Mouse (Mus musculus) mature B cell (primary cell): Measurements from ENCODE around the gene Nptx1.

Experiments
- in situ Hi-C: fragments of 300-500 bp; cut with MboI; formaldehyde crosslinking; loops from 2 replicates; pipeline ENCODE4 v1.14.3; 2019

The Nptx1 gene

GRCm38 (mm10) chr11:119522779-119523178 is 24.8 kb downstream of the Nptx1 start:
- in situ Hi-C loops, result no loop called here

- in situ Hi-C loops, result no loop called here
Observed at GRCm38 (mm10) chr11:119521920-119522710, 25.4 kb downstream of the Nptx1 start.

- in situ Hi-C loops, result no loop called here
Observed at GRCm38 (mm10) chr11:119520713-119521063, 26.9 kb downstream of the Nptx1 start.

GRCm38 (mm10) chr11:119520005-119520712 is 27.4 kb downstream of the Nptx1 start:
- in situ Hi-C loops, result no loop called here

GRCm38 (mm10) chr11:119519387-119519786 is 28.2 kb downstream of the Nptx1 start:
- in situ Hi-C loops, result no loop called here

- in situ Hi-C loops, result no loop called here
Observed at GRCm38 (mm10) chr11:119516677-119517361, 30.7 kb downstream of the Nptx1 start.

- in situ Hi-C loops, result no loop called here
Observed at GRCm38 (mm10) chr11:119515823-119516676, 31.5 kb downstream of the Nptx1 start.

- in situ Hi-C loops, result no loop called here
Observed at GRCm38 (mm10) chr11:119514967-119515636, 32.5 kb downstream of the Nptx1 start.

- in situ Hi-C loops, result no loop called here
Observed at GRCm38 (mm10) chr11:119514108-119514860, 33.3 kb downstream of the Nptx1 start.

- in situ Hi-C loops, result no loop called here
Observed at GRCm38 (mm10) chr11:119513038-119513659, 34.4 kb downstream of the Nptx1 start.

GRCm38 (mm10) chr11:119509165-119509776 is 38.3 kb downstream of the Nptx1 start:
- in situ Hi-C loops, result loop anchor here (10.0 kb wide), 1 partner anchor 106 kb away; no protein-coding TSS in a partner anchor

GRCm38 (mm10) chr11:119507772-119508171 is 39.8 kb downstream of the Nptx1 start:
- in situ Hi-C loops, result loop anchor here (10.0 kb wide), 1 partner anchor 107 kb away; no protein-coding TSS in a partner anchor

- in situ Hi-C loops, result loop anchor here (10.0 kb wide), 1 partner anchor 108 kb away; no protein-coding TSS in a partner anchor
Observed at GRCm38 (mm10) chr11:119506386-119506785, 41.2 kb downstream of the Nptx1 start.

GRCm38 (mm10) chr11:119503675-119504074 is 43.9 kb downstream of the Nptx1 start:
- in situ Hi-C loops, result loop anchor here (10.0 kb wide), 1 partner anchor 111 kb away; no protein-coding TSS in a partner anchor

GRCm38 (mm10) chr11:119500011-119500410 is 47.5 kb downstream of the Nptx1 start:
- in situ Hi-C loops, result loop anchor here (10.0 kb wide), 1 partner anchor 115 kb away; no protein-coding TSS in a partner anchor

- in situ Hi-C loops, result loop anchor here (10.0 kb wide), 1 partner anchor 406 kb away; no protein-coding TSS in a partner anchor
Observed at GRCm38 (mm10) chr11:119499297-119499696, 48.3 kb downstream of the Nptx1 start.

- in situ Hi-C loops, result loop anchor here (10.0 kb wide), 1 partner anchor 407 kb away; no protein-coding TSS in a partner anchor
Observed at GRCm38 (mm10) chr11:119497451-119497850, 50.1 kb downstream of the Nptx1 start.

- in situ Hi-C loops, result loop anchor here (10.0 kb wide), 1 partner anchor 409 kb away; no protein-coding TSS in a partner anchor
Observed at GRCm38 (mm10) chr11:119496147-119496546, 51.4 kb downstream of the Nptx1 start.

- in situ Hi-C loops, result loop anchor here (10.0 kb wide), 1 partner anchor 411 kb away; no protein-coding TSS in a partner anchor
Observed at GRCm38 (mm10) chr11:119493516-119493915, 54.0 kb downstream of the Nptx1 start.
